Mouse (Mus musculus) CH12.LX (cell line): ENCODE results near the gene Mogat2. TPM values are rescaled to one million over a fixed set of nuclear protein-coding genes. Genes with fewer than 3 reads are reported as not detected.

Source experiments
- DNase-seq: peaks from one replicate; pipeline ENCODE4 v3.0.0-alpha.2; 2013; ENCODE audit errors: extremely low read depth
- H3K27ac ChIP-seq: 2 replicates; pipeline ENCODE4 v1.5.1; 2012; ENCODE audit warnings: low read depth, mild to moderate bottlenecking, control low read depth, moderate library complexity; ENCODE audit not compliant: insufficient read depth
- H3K27me3 ChIP-seq: replicated peaks from 2 replicates; pipeline ENCODE3; 2012; ENCODE audit warnings: inconsistent platforms
- H3K36me3 ChIP-seq, 2 experiments: replicated peaks in 1 of 2; 2 replicates each; pipeline versions ENCODE3 to v1.6.1; 2012; ENCODE audit warnings: inconsistent platforms in 1 of 2, low read length in 1 of 2, mild to moderate bottlenecking in 1 of 2, mixed read lengths in 1 of 2, moderate library complexity in 1 of 2; ENCODE audit not compliant: control insufficient read depth in 1 of 2, insufficient read depth in 1 of 2
- H3K4me1 ChIP-seq, 2 experiments: 2 replicates each; pipeline ENCODE4 v1.6.1; 2012; ENCODE audit warnings: inconsistent platforms in 1 of 2, moderate library complexity in 1 of 2; ENCODE audit not compliant: insufficient read depth in 2 of 2, control insufficient read depth in 1 of 2
- H3K4me2 ChIP-seq: 2 replicates; pipeline ENCODE4 v1.6.1; 2012; ENCODE audit warnings: low read depth, mild to moderate bottlenecking, control low read depth; ENCODE audit not compliant: poor library complexity, insufficient read depth, severe bottlenecking
- H3K4me3 ChIP-seq, 3 experiments: fragments of 150-350 bp in 1 of 3; sonication (generic) in 1 of 3; replicated peaks in 1 of 3; 2 replicates each; pipeline versions ENCODE3 to v1.5.1; 2011 to 2012; ENCODE audit warnings: low read depth in 2 of 3, low read length in 2 of 3, mild to moderate bottlenecking in 2 of 3, moderate library complexity in 2 of 3, control low read depth in 1 of 3, improper control_type of control experiment in 1 of 3, inconsistent platforms in 1 of 3, mixed read lengths in 1 of 3; ENCODE audit not compliant: poor library complexity in 1 of 3
- H3K79me2 ChIP-seq: replicated peaks from 2 replicates; pipeline ENCODE4 v1.6.1; 2012; ENCODE audit warnings: mild to moderate bottlenecking, moderate library complexity; ENCODE audit not compliant: control insufficient read depth, poor library complexity, insufficient read depth, severe bottlenecking; ENCODE audit errors: extremely low read depth
- H3K9ac ChIP-seq: 2 replicates; pipeline ENCODE4 v1.6.1; 2012; ENCODE audit warnings: low read depth, mild to moderate bottlenecking, control low read depth, moderate library complexity; ENCODE audit not compliant: insufficient read depth
- H3K9me3 ChIP-seq: replicated peaks from 2 replicates; pipeline ENCODE3; 2012; ENCODE audit warnings: low read length, inconsistent platforms, mixed read lengths
- BHLHE40 ChIP-seq: IDR thresholded peaks from 2 replicates; pipeline ENCODE4 v1.6.1; 2011; ENCODE audit warnings: mild to moderate bottlenecking, low read depth, low read length, improper control_type of control experiment
- CHD1 ChIP-seq: IDR thresholded peaks from 2 replicates; pipeline ENCODE4 v1.6.1; 2012; ENCODE audit warnings: low read depth, low read length, improper control_type of control experiment, inconsistent platforms
- CHD2 ChIP-seq: IDR thresholded peaks from 2 replicates; pipeline ENCODE4 v1.6.1; 2011; ENCODE audit warnings: low read length, improper control_type of control experiment
- CTCF ChIP-seq, 2 experiments: IDR thresholded peaks in 1 of 2; conservative IDR thresholded peaks in 1 of 2; 2 replicates each; pipeline ENCODE4 v1.5.1; 2011 to 2012; ENCODE audit warnings: low read depth in 2 of 2, low read length in 2 of 2, improper control_type of control experiment in 1 of 2, inconsistent platforms in 1 of 2, mild to moderate bottlenecking in 1 of 2, moderate library complexity in 1 of 2
- E2F4 ChIP-seq: IDR thresholded peaks from 2 replicates; pipeline ENCODE4 v1.6.1; 2011; ENCODE audit warnings: low read depth, low read length, improper control_type of control experiment; ENCODE audit not compliant: insufficient replicate concordance
- ETS1 ChIP-seq: conservative IDR thresholded peaks from 2 replicates; pipeline ENCODE4 v1.6.1; 2012; ENCODE audit warnings: low read depth, mild to moderate bottlenecking, inconsistent platforms, low read length, improper control_type of control experiment, moderate library complexity
- IRF4 ChIP-seq: IDR thresholded peaks from 2 replicates; pipeline ENCODE4 v1.6.1; 2014; ENCODE audit warnings: low read depth, mild to moderate bottlenecking, inconsistent platforms, low read length, improper control_type of control experiment
- MAX ChIP-seq: IDR thresholded peaks from 2 replicates; pipeline ENCODE4 v1.6.1; 2011; ENCODE audit warnings: low read length, improper control_type of control experiment
- MAZ ChIP-seq: IDR thresholded peaks from 2 replicates; pipeline ENCODE4 v1.6.1; 2012; ENCODE audit warnings: low read depth, mild to moderate bottlenecking, inconsistent platforms, low read length, improper control_type of control experiment, moderate library complexity
- MEF2A ChIP-seq: IDR thresholded peaks from 2 replicates; pipeline ENCODE4 v1.6.1; 2014; ENCODE audit warnings: low read depth, mild to moderate bottlenecking, inconsistent platforms, low read length, improper control_type of control experiment, borderline replicate concordance
- MXI1 ChIP-seq: IDR thresholded peaks from 2 replicates; pipeline ENCODE4 v1.6.1; 2011; ENCODE audit warnings: mild to moderate bottlenecking, low read depth, low read length, improper control_type of control experiment
- MYC ChIP-seq: IDR thresholded peaks from 2 replicates; pipeline ENCODE4 v1.6.1; 2011; ENCODE audit warnings: low read depth, mild to moderate bottlenecking, improper control_type of control experiment, low read length
- NELFE ChIP-seq: IDR thresholded peaks from 2 replicates; pipeline ENCODE4 v1.6.1; 2011; ENCODE audit warnings: low read depth, low read length, improper control_type of control experiment
- NRF1 ChIP-seq: IDR thresholded peaks from 2 replicates; pipeline ENCODE4 v1.6.1; 2014; ENCODE audit warnings: low read depth, mild to moderate bottlenecking, inconsistent platforms, low read length, improper control_type of control experiment, moderate library complexity
- POLR2A ChIP-seq: IDR thresholded peaks from 2 replicates; pipeline ENCODE4 v1.6.1; 2011; ENCODE audit warnings: low read depth, mild to moderate bottlenecking, improper control_type of control experiment, low read length
- RCOR1 ChIP-seq: conservative IDR thresholded peaks from 2 replicates; pipeline ENCODE4 v1.6.1; 2012; ENCODE audit warnings: low read depth, mild to moderate bottlenecking, inconsistent platforms, low read length, improper control_type of control experiment
- SIN3A ChIP-seq: IDR thresholded peaks from 2 replicates; pipeline ENCODE4 v1.6.1; 2012; ENCODE audit warnings: low read length, improper control_type of control experiment, inconsistent platforms
- SMC3 ChIP-seq: IDR thresholded peaks from 2 replicates; pipeline ENCODE4 v1.6.1; 2011; ENCODE audit warnings: low read depth, low read length, improper control_type of control experiment
- TBP ChIP-seq: conservative IDR thresholded peaks from 2 replicates; pipeline ENCODE4 v1.6.1; 2011; ENCODE audit warnings: low read depth, low read length, improper control_type of control experiment
- TCF12 ChIP-seq: IDR thresholded peaks from 2 replicates; pipeline ENCODE4 v1.6.1; 2014; ENCODE audit warnings: low read depth, mild to moderate bottlenecking, inconsistent platforms, low read length, improper control_type of control experiment
- UBTF ChIP-seq: IDR thresholded peaks from 2 replicates; pipeline ENCODE4 v1.6.1; 2012; ENCODE audit warnings: low read depth, mild to moderate bottlenecking, inconsistent platforms, low read length, improper control_type of control experiment, moderate library complexity
- USF1 ChIP-seq: IDR thresholded peaks from 2 replicates; pipeline ENCODE4 v1.6.1; 2014; ENCODE audit warnings: low read depth, mild to moderate bottlenecking, inconsistent platforms, low read length, improper control_type of control experiment
- ZKSCAN1 ChIP-seq: IDR thresholded peaks from 2 replicates; pipeline ENCODE4 v1.6.1; 2012; ENCODE audit warnings: low read depth, inconsistent platforms, low read length, improper control_type of control experiment, borderline replicate concordance
- ZMIZ1 ChIP-seq: IDR thresholded peaks from 2 replicates; pipeline ENCODE4 v1.6.1; 2012; ENCODE audit warnings: low read depth, mild to moderate bottlenecking, inconsistent platforms, low read length, improper control_type of control experiment
- dilution Hi-C: fragments of 300-500 bp; cut with MboI; formaldehyde crosslinking; loops from 2 replicates; pipeline ENCODE4 v1.14.3; 2020; ENCODE audit warnings: low sequenced_read_pairs; ENCODE audit not compliant: extremely low pct_unique_long_range_greater_than_20kb, extremely low pct_ligation_motif_present
- in situ Hi-C: fragments of 300-500 bp; cut with MboI; formaldehyde crosslinking; loops from 3 replicates; pipeline ENCODE4 v1.14.3; 2019; ENCODE audit warnings: low sequenced_read_pairs, low pct_ligation_motif_present, low pct_unique_long_range_greater_than_20kb, mixed read lengths
- polyA plus RNA-seq: library from polyadenylated mRNA; unstranded; fragments of >175 nt; gene quantifications from 2 replicates; pipeline ENCODE4 v1.2.1, GENCODE M21; 2012; ENCODE audit warnings: low read depth; ENCODE audit not compliant: insufficient read length
- total RNA-seq, 2 experiments: library from RNA; depleted of rRNA; stranded (reverse); fragments of 300-350 nt in 1 of 2; fragments of >200 nt in 1 of 2; gene quantifications; 2 replicates each; pipeline ENCODE4 v1.2.3; 2012 to 2014

Mogat2 gene
- total and polyA plus RNA-seq, 3 experiments = not detected

GRCm38 (mm10) chr7:99183751-99184150 lies 54.7 kb downstream of the Mogat2 start:
- no peak for DNase-seq
- dilution Hi-C loops = no loop called here
- H3K4me1 ChIP-seq = peaks cover 5 to 25% of the 10 kb centered on the region in 2 experiments
- H3K4me2 ChIP-seq = 0 out of 2 replicates have a peak overlapping the region, but pooled peaks have one; percentile 83
- H3K9ac ChIP-seq = no peak overlapping the region
- in situ Hi-C loops = no loop called here
- no peak overlapping the region for H3K27ac ChIP-seq
- H3K36me3 ChIP-seq = no peaks in the 10 kb centered on the region
- no peak overlapping the region for H3K4me3 ChIP-seq
- H3K79me2 ChIP-seq = no peaks in the 10 kb centered on the region
- TF ChIP-seq SIN3A (no peak), E2F4 (no peak)
- H3K27me3 ChIP-seq = peaks cover 51% of the 10 kb centered on the region
- no peaks in the 10 kb centered on the region for H3K9me3 ChIP-seq

- TF ChIP-seq UBTF (no peak), RCOR1 (0 out of 2 replicates have a peak, but pooled peaks have one; percentile 67), TCF12 (peak; percentile 89), CHD1 (peak; percentile 99), SMC3 (no peak), ZMIZ1 (peak; percentile 66; the same call in 1 of the 2 replicates), NELFE (peak; percentile 74), SIN3A (peak; percentile 70), IRF4 (0 out of 2 replicates have a peak, but pooled peaks have one; percentile 5), ETS1 (peak; percentile 56), MAX (peak; percentile 97), MAZ (no peak), POLR2A (peak; percentile 90), CTCF (conservative IDR thresholded peaks at IDR 0.05 in 1 of 2, IDR thresholded peaks at IDR 0.05 in 1 of 2; ENCODE audit: low read depth in 2 of 2, low read length in 2 of 2) (no peak), TBP (peak; percentile 97), BHLHE40 (peak; percentile 100), MXI1 (peak; percentile 90; the same call in 1 of the 2 replicates), USF1 (peak; percentile 35), NRF1 (peak; percentile 70), MYC (peak; percentile 95), MEF2A (peak; percentile 43; the same call in 1 of the 2 replicates), CHD2 (no peak), ZKSCAN1 (no peak)
- Histone ChIP-seq H3K79me2 (no peaks in the 10 kb centered on the region), H3K36me3 (no peaks in the 10 kb centered on the region), H3K4me1 (peaks cover 5 to 20% of the 10 kb centered on the region in 2 experiments), H3K4me2 (peak within 1 kb of the TSS; percentile 83), H3K9ac (peak within 1 kb of the TSS; percentile 6; the same call in 1 of the 2 replicates), H3K27ac (no peak within 1 kb of the TSS), H3K9me3 (no peaks in the 10 kb centered on the region), H3K4me3 (peak within 1 kb of the TSS; percentile 38 to 48 (median 45)), H3K27me3 (peaks cover 55% of the 10 kb centered on the region)
- in situ Hi-C loops (no loop called here), dilution Hi-C loops (no loop called here)
- peak; percentile 78 for DNase-seq
These were observed 55.8 kb downstream of the Mogat2 start, which contains the start of gene Dgat2 for GRCm38 (mm10) chr7:99182432-99183172. Dgat2 (minus strand) TSS chr7:99182719.
